Mouse (Mus musculus): ENCODE results near the gene Hk3. TPM values are rescaled to one million over a fixed set of nuclear protein-coding genes. Genes with fewer than 3 reads are reported as not detected.

The Hk3 gene
- polyA plus RNA-seq, 1 experiment = 0.74 TPM

DNA sequence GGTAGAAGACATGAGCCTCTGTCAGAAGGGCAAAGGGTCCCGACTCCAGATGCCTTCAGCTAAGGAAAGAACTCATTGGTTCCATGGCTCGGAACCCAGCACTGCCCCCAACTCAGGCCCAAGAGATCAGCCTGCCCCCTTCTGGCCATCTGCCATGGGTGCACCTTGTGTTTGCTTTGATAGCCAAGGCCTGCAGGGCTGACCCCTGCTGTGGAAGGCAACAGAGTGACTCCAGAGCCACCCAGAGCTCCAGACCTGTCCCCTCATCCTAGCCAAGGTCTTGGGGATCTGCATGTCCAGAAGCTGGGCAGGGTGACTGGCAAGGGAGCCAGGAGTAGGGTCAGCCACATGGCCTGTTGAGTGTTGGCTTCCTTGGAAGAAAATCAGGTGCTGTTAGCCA is 37.6 kb downstream of the Hk3 start:
- WGBS = 77% methylated on average over 2 of the region's 2 CpGs
- TF ChIP-seq CTCF (IDR thresholded peaks at IDR 0.05; ENCODE audit: borderline replicate concordance, insufficient read depth, low read depth, low read length) = peak; percentile 30; the same call in 1 of the 2 replicates
- no peak for TF ChIP-seq POLR2A (IDR thresholded peaks at IDR 0.05; ENCODE audit: borderline replicate concordance, insufficient read depth, low read length)

GRCm38 (mm10) chr13:54983001-54983400 is 38.2 kb downstream of the Hk3 start:
- 93% methylated on average over 8 of the region's 8 CpGs for WGBS
- Histone ChIP-seq H3K27me3 (ENCODE audit: control insufficient read depth, insufficient read depth, low read length) (no peaks in the 10 kb centered on the region), H3K4me3 (replicated peaks; ENCODE audit: insufficient read depth, low read depth, low read length) (no peak overlapping the region), H3K4me1 (ENCODE audit: control insufficient read depth, insufficient read depth, low read length) (peaks cover 62% of the 10 kb centered on the region), H3K27ac (ENCODE audit: insufficient read depth, low read length) (no peak overlapping the region)
- no peak for DNase-seq
- TF ChIP-seq CTCF (IDR thresholded peaks at IDR 0.05; ENCODE audit: borderline replicate concordance, insufficient read depth, low read depth, low read length) (no peak), POLR2A (IDR thresholded peaks at IDR 0.05; ENCODE audit: borderline replicate concordance, insufficient read depth, low read length) (no peak)

More for the DNA sequence above, 37.6 kb downstream of the Hk3 start:
- Histone ChIP-seq H3K4me1 (ENCODE audit: control insufficient read depth, insufficient read depth, low read length) (peaks cover 61% of the 10 kb centered on the region), H3K4me3 (replicated peaks; ENCODE audit: insufficient read depth, low read depth, low read length) (no peak overlapping the region), H3K27me3 (ENCODE audit: control insufficient read depth, insufficient read depth, low read length) (no peaks in the 10 kb centered on the region), H3K27ac (ENCODE audit: insufficient read depth, low read length) (no peak overlapping the region)
- peak in 1 of 2 experiments; percentile 44 for DNase-seq

- Histone ChIP-seq H3K27ac (ENCODE audit: insufficient read depth, low read length) (no peak overlapping the region), H3K4me3 (replicated peaks; ENCODE audit: insufficient read depth, low read depth, low read length) (no peak overlapping the region), H3K27me3 (ENCODE audit: control insufficient read depth, insufficient read depth, low read length) (no peaks in the 10 kb centered on the region), H3K4me1 (ENCODE audit: control insufficient read depth, insufficient read depth, low read length) (peaks cover 71% of the 10 kb centered on the region)
- peak; percentile 51 to 64 for DNase-seq
- 27% methylated on average over 12 of the region's 12 CpGs for WGBS
- TF ChIP-seq CTCF (IDR thresholded peaks at IDR 0.05; ENCODE audit: borderline replicate concordance, insufficient read depth, low read depth, low read length) = no peak
- no peak for TF ChIP-seq POLR2A (IDR thresholded peaks at IDR 0.05; ENCODE audit: borderline replicate concordance, insufficient read depth, low read length)
Measured at GRCm38 (mm10) chr13:54980957-54981356, 40.2 kb downstream of the Hk3 start.

- Histone ChIP-seq H3K27ac (ENCODE audit: insufficient read depth, low read length) (peak overlapping the region; percentile 0; the same call in 1 of the 2 replicates), H3K27me3 (ENCODE audit: control insufficient read depth, insufficient read depth, low read length) (no peaks in the 10 kb centered on the region), H3K4me1 (ENCODE audit: control insufficient read depth, insufficient read depth, low read length) (peaks cover 73% of the 10 kb centered on the region), H3K4me3 (replicated peaks; ENCODE audit: insufficient read depth, low read depth, low read length) (no peak overlapping the region)
- 3% methylated on average over 8 of the region's 8 CpGs for WGBS
- TF ChIP-seq POLR2A (IDR thresholded peaks at IDR 0.05; ENCODE audit: borderline replicate concordance, insufficient read depth, low read length) = no peak
- TF ChIP-seq CTCF (IDR thresholded peaks at IDR 0.05; ENCODE audit: borderline replicate concordance, insufficient read depth, low read depth, low read length) = no peak
- peak; percentile 77 for DNase-seq
Measured at GRCm38 (mm10) chr13:54978804-54979203, 42.4 kb downstream of the Hk3 start.

- peak; percentile 46 to 71 for DNase-seq
- TF ChIP-seq CTCF (IDR thresholded peaks at IDR 0.05; ENCODE audit: borderline replicate concordance, insufficient read depth, low read depth, low read length) (no peak), POLR2A (IDR thresholded peaks at IDR 0.05; ENCODE audit: borderline replicate concordance, insufficient read depth, low read length) (no peak)
- H3K27ac ChIP-seq (ENCODE audit: insufficient read depth, low read length) = no peak overlapping the region
- no peaks in the 10 kb centered on the region for H3K27me3 ChIP-seq (ENCODE audit: control insufficient read depth, insufficient read depth, low read length)
- 25% methylated on average over 3 of the region's 3 CpGs for WGBS
- peaks cover 58% of the 10 kb centered on the region for H3K4me1 ChIP-seq (ENCODE audit: control insufficient read depth, insufficient read depth, low read length)
- no peak overlapping the region for H3K4me3 ChIP-seq (replicated peaks; ENCODE audit: insufficient read depth, low read depth, low read length)
Measured at GRCm38 (mm10) chr13:54975546-54975945, 45.6 kb downstream of the Hk3 start.

- Histone ChIP-seq H3K27ac (ENCODE audit: insufficient read depth, low read length) (no peak overlapping the region), H3K4me1 (ENCODE audit: control insufficient read depth, insufficient read depth, low read length) (peaks cover 39% of the 10 kb centered on the region), H3K27me3 (ENCODE audit: control insufficient read depth, insufficient read depth, low read length) (no peaks in the 10 kb centered on the region), H3K4me3 (replicated peaks; ENCODE audit: insufficient read depth, low read depth, low read length) (no peak overlapping the region)
- no peak for TF ChIP-seq CTCF (IDR thresholded peaks at IDR 0.05; ENCODE audit: borderline replicate concordance, insufficient read depth, low read depth, low read length)
- TF ChIP-seq POLR2A (IDR thresholded peaks at IDR 0.05; ENCODE audit: borderline replicate concordance, insufficient read depth, low read length) = no peak
- WGBS = 51% methylated on average over 14 of the region's 14 CpGs
- no peak for DNase-seq
Measured at GRCm38 (mm10) chr13:54970521-54971247, 50.5 kb downstream of the Hk3 start.

DNA sequence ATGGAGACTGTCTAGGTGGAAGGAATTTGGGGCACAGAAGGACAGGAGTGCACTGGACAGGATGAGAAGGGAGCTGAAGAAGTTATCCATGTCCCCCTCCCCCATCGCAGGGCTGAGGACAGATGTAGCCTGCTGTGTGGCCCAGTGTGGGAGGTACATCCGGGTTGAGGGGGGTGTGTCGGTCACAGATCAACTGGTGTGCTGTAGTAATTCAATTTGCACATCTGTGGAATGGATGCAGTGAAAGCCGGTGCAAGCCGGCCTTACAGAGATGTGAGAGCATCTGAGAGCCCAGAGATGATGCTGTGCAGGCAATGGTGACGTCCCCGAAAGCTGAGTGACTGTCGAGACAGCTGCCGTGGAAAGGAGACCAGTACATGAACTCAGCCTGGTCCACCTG is 51.7 kb downstream of the Hk3 start:
- WGBS = 68% methylated on average over 9 of the region's 9 CpGs
- DNase-seq = no peak
- Histone ChIP-seq H3K4me1 (ENCODE audit: control insufficient read depth, insufficient read depth, low read length) (peaks cover 39% of the 10 kb centered on the region), H3K27me3 (ENCODE audit: control insufficient read depth, insufficient read depth, low read length) (no peaks in the 10 kb centered on the region), H3K27ac (ENCODE audit: insufficient read depth, low read length) (no peak overlapping the region), H3K4me3 (replicated peaks; ENCODE audit: insufficient read depth, low read depth, low read length) (no peak overlapping the region)
- no peak for TF ChIP-seq POLR2A (IDR thresholded peaks at IDR 0.05; ENCODE audit: borderline replicate concordance, insufficient read depth, low read length)
- TF ChIP-seq CTCF (IDR thresholded peaks at IDR 0.05; ENCODE audit: borderline replicate concordance, insufficient read depth, low read depth, low read length) = no peak

DNA sequence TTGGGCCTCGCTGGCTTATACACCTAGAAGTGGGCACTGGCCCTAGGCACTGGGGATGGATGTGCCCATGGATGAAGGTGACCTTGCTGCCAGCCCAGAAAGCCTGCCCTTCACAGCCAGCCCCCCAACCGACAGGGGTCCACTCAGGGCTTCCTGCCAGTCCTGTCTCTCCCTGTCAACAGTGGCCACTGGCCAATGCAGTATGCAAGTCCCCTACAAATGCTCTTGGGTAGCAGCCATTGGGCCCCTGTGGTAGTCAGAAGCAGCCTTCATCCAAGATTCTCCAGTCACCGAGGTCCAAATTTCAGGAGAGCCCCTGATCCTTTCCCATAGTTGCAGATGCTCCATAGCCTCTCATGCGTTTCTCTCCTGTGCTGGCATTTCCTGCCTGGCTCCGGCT is 52.5 kb downstream of the Hk3 start:
- Histone ChIP-seq H3K4me3 (replicated peaks; ENCODE audit: insufficient read depth, low read depth, low read length) (no peak overlapping the region), H3K27me3 (ENCODE audit: control insufficient read depth, insufficient read depth, low read length) (no peaks in the 10 kb centered on the region), H3K4me1 (ENCODE audit: control insufficient read depth, insufficient read depth, low read length) (peaks cover 37% of the 10 kb centered on the region), H3K27ac (ENCODE audit: insufficient read depth, low read length) (no peak overlapping the region)
- TF ChIP-seq POLR2A (IDR thresholded peaks at IDR 0.05; ENCODE audit: borderline replicate concordance, insufficient read depth, low read length) = no peak
- TF ChIP-seq CTCF (IDR thresholded peaks at IDR 0.05; ENCODE audit: borderline replicate concordance, insufficient read depth, low read depth, low read length) = no peak
- 34% methylated on average over 5 of the region's 5 CpGs for WGBS
- no peak for DNase-seq
